Mouse (Mus musculus): ENCODE data around the gene Rasa3. TPM values are rescaled to one million over a fixed set of nuclear protein-coding genes. Genes with fewer than 3 reads are reported as not detected.

The Rasa3 gene
- polyA plus RNA-seq, 2 experiments = 10.1 to 15.8 TPM

GRCm38 (mm10) chr8:13647591-13647990 lies 29.8 kb downstream of the Rasa3 start:
- Histone ChIP-seq H3K9ac (replicated peaks) (no peak overlapping the region), H3K27me3 (ENCODE audit: control insufficient read depth, insufficient read depth, low read length) (no peaks in the 10 kb centered on the region), H3K4me1 (replicated peaks; ENCODE audit: control insufficient read depth in 2 of 2, insufficient read depth in 2 of 2, low read length in 1 of 2) (peaks cover 0 to 24% of the 10 kb centered on the region in 2 experiments; a peak in 2 of 4 replicates), H3K9me3 (ENCODE audit: control insufficient read depth, low read length) (no peaks in the 10 kb centered on the region), H3K4me2 (ENCODE audit: low read depth) (no peak overlapping the region), H3K4me3 (ENCODE audit: insufficient read depth in 1 of 2, low read depth in 2 of 2, low read length in 2 of 2) (no peak overlapping the region), H3K27ac (no peak overlapping the region), H3K36me3 (replicated peaks; ENCODE audit: control insufficient read depth, insufficient read depth, low read depth) (no peaks in the 10 kb centered on the region)
- DNase-seq (ENCODE audit: low read depth in 3 of 3, low spot score in 3 of 3) (no peak), ATAC-seq (ENCODE audit: insufficient read depth) (no peak)
- TF ChIP-seq CTCF (IDR thresholded peaks at IDR 0.05; ENCODE audit: low read depth) (no peak), EP300 (IDR thresholded peaks at IDR 0.05; ENCODE audit: low read depth) (no peak)
- 78% methylated on average over 5 of the region's 5 CpGs for WGBS (ENCODE audit: insufficient replicate concordance)

GRCm38 (mm10) chr8:13644932-13645676 lies 32.3 kb downstream of the Rasa3 start:
- peaks cover 0 to 23% of the 10 kb centered on the region in 2 experiments; a peak in 2 of 4 replicates for H3K4me1 ChIP-seq (replicated peaks; ENCODE audit: control insufficient read depth in 2 of 2, insufficient read depth in 2 of 2, low read length in 1 of 2)

DNA sequence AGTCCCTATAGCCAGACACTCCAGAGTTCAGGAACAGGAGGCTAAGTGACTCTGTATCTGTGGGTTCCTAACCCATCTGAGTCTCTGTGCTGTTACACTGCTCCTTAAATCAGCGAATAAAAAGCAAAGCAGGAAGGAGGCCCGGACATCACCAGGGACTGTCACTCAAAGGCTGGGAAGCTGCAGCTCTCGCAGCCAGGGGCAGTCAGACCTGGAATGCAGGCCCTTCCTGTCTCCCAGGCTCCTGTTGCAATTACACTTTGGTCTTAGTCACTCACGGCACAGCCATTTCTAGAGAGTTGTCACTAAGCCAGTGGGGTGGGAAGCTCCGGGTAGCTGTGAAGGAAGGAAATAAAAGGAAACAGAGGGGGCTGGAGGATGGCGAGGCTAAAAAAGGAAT lies 33.2 kb downstream of the Rasa3 start:
- H3K27me3 ChIP-seq (ENCODE audit: control insufficient read depth, insufficient read depth, low read length) = no peaks in the 10 kb centered on the region
- ATAC-seq (ENCODE audit: insufficient read depth) (no peak), DNase-seq (ENCODE audit: low read depth in 3 of 3, low spot score in 3 of 3) (no peak)
- H3K4me1 ChIP-seq (replicated peaks; ENCODE audit: control insufficient read depth in 2 of 2, insufficient read depth in 2 of 2, low read length in 1 of 2) = peaks cover 0 to 16% of the 10 kb centered on the region in 2 experiments; a peak in 2 of 4 replicates
- no peaks in the 10 kb centered on the region for H3K36me3 ChIP-seq (replicated peaks; ENCODE audit: control insufficient read depth, insufficient read depth, low read depth)
- WGBS (ENCODE audit: insufficient replicate concordance) = 20% methylated on average over 6 of the region's 6 CpGs
- no peak overlapping the region for H3K27ac ChIP-seq
- H3K4me3 ChIP-seq (ENCODE audit: insufficient read depth in 1 of 2, low read depth in 2 of 2, low read length in 2 of 2) = no peak overlapping the region
- H3K9ac ChIP-seq (replicated peaks) = no peak overlapping the region
- H3K9me3 ChIP-seq (ENCODE audit: control insufficient read depth, low read length) = no peaks in the 10 kb centered on the region
- H3K4me2 ChIP-seq (ENCODE audit: low read depth) = no peak overlapping the region
- TF ChIP-seq CTCF (IDR thresholded peaks at IDR 0.05; ENCODE audit: low read depth) = no peak
- TF ChIP-seq EP300 (IDR thresholded peaks at IDR 0.05; ENCODE audit: low read depth) = no peak

More at GRCm38 (mm10) chr8:13644932-13645676, 32.3 kb downstream of the Rasa3 start:
- H3K9me3 ChIP-seq (ENCODE audit: control insufficient read depth, low read length) = no peaks in the 10 kb centered on the region
- H3K9ac ChIP-seq (replicated peaks) = no peak overlapping the region
- no peaks in the 10 kb centered on the region for H3K27me3 ChIP-seq (ENCODE audit: control insufficient read depth, insufficient read depth, low read length)
- H3K4me3 ChIP-seq (ENCODE audit: insufficient read depth in 1 of 2, low read depth in 2 of 2, low read length in 2 of 2) = no peak overlapping the region
- TF ChIP-seq EP300 (IDR thresholded peaks at IDR 0.05; ENCODE audit: low read depth) = no peak
- TF ChIP-seq CTCF (IDR thresholded peaks at IDR 0.05; ENCODE audit: low read depth) = no peak
- H3K27ac ChIP-seq = no peak overlapping the region
- 48% methylated on average over 6 of the region's 6 CpGs for WGBS (ENCODE audit: insufficient replicate concordance)
- H3K4me2 ChIP-seq (ENCODE audit: low read depth) = no peak overlapping the region
- no peak for ATAC-seq (ENCODE audit: insufficient read depth)
- no peaks in the 10 kb centered on the region for H3K36me3 ChIP-seq (replicated peaks; ENCODE audit: control insufficient read depth, insufficient read depth, low read depth)
- no peak for DNase-seq (ENCODE audit: low read depth in 3 of 3, low spot score in 3 of 3)

- Histone ChIP-seq H3K27me3 (ENCODE audit: control insufficient read depth, insufficient read depth, low read length) (no peaks in the 10 kb centered on the region), H3K4me2 (ENCODE audit: low read depth) (no peak overlapping the region), H3K36me3 (replicated peaks; ENCODE audit: control insufficient read depth, insufficient read depth, low read depth) (no peaks in the 10 kb centered on the region), H3K4me1 (replicated peaks; ENCODE audit: control insufficient read depth in 2 of 2, insufficient read depth in 2 of 2, low read length in 1 of 2) (peaks cover 0 to 8% of the 10 kb centered on the region in 2 experiments; a peak in 1 of 4 replicates), H3K9ac (replicated peaks) (no peak overlapping the region), H3K27ac (no peak overlapping the region), H3K4me3 (ENCODE audit: insufficient read depth in 1 of 2, low read depth in 2 of 2, low read length in 2 of 2) (no peak overlapping the region), H3K9me3 (ENCODE audit: control insufficient read depth, low read length) (no peaks in the 10 kb centered on the region)
- 69% methylated on average over 10 of the region's 10 CpGs for WGBS (ENCODE audit: insufficient replicate concordance)
- ATAC-seq (ENCODE audit: insufficient read depth) (no peak), DNase-seq (ENCODE audit: low read depth in 3 of 3, low spot score in 3 of 3) (no peak)
- TF ChIP-seq EP300 (IDR thresholded peaks at IDR 0.05; ENCODE audit: low read depth) (no peak), CTCF (IDR thresholded peaks at IDR 0.05; ENCODE audit: low read depth) (no peak)
These were observed 34.7 kb downstream of the Rasa3 start for GRCm38 (mm10) chr8:13642659-13643181.

- Histone ChIP-seq H3K27ac (no peak overlapping the region), H3K9ac (replicated peaks) (no peak overlapping the region), H3K9me3 (ENCODE audit: control insufficient read depth, low read length) (no peaks in the 10 kb centered on the region), H3K27me3 (ENCODE audit: control insufficient read depth, insufficient read depth, low read length) (no peaks in the 10 kb centered on the region), H3K4me2 (ENCODE audit: low read depth) (no peak overlapping the region), H3K4me3 (ENCODE audit: insufficient read depth in 1 of 2, low read depth in 2 of 2, low read length in 2 of 2) (no peak overlapping the region), H3K36me3 (replicated peaks; ENCODE audit: control insufficient read depth, insufficient read depth, low read depth) (no peaks in the 10 kb centered on the region), H3K4me1 (replicated peaks; ENCODE audit: control insufficient read depth in 2 of 2, insufficient read depth in 2 of 2, low read length in 1 of 2) (peaks cover 0 to 8% of the 10 kb centered on the region in 2 experiments; a peak in 1 of 4 replicates)
- 62% methylated on average over 9 of the region's 9 CpGs for WGBS (ENCODE audit: insufficient replicate concordance)
- no peak for DNase-seq (ENCODE audit: low read depth in 3 of 3, low spot score in 3 of 3)
- TF ChIP-seq CTCF (IDR thresholded peaks at IDR 0.05; ENCODE audit: low read depth) (no peak), EP300 (IDR thresholded peaks at IDR 0.05; ENCODE audit: low read depth) (no peak)
- ATAC-seq (ENCODE audit: insufficient read depth) = no peak
These were observed 36.2 kb downstream of the Rasa3 start for GRCm38 (mm10) chr8:13641206-13641605.

Data from liver, embryonic 14.5 days (tissue).